Mouse (Mus musculus) E14TG2a.4 (cell line): ENCODE results near the gene Plppr5.

Source experiments
- H3K27me3 ChIP-seq: 2 replicates; pipeline ENCODE4 v1.6.1; 2014; ENCODE audit warnings: low read length, control low read depth; ENCODE audit not compliant: insufficient read depth
- H3K36me3 ChIP-seq: 2 replicates; pipeline ENCODE4 v1.6.1; 2014; ENCODE audit warnings: low read length, control low read depth; ENCODE audit not compliant: insufficient read depth
- H3K4me1 ChIP-seq: replicated peaks from 2 replicates; pipeline ENCODE4 v1.6.1; 2014; ENCODE audit warnings: low read depth, low read length, control low read depth
- H3K4me3 ChIP-seq: replicated peaks from 2 replicates; pipeline ENCODE4 v1.5.1; 2014; ENCODE audit warnings: mild to moderate bottlenecking, low read length
- H3K9me3 ChIP-seq: 2 replicates; pipeline ENCODE4 v1.6.1; 2014; ENCODE audit warnings: low read length, control low read depth
- CTCF ChIP-seq: conservative IDR thresholded peaks from 2 replicates; pipeline ENCODE4 v1.5.1; 2014; ENCODE audit warnings: low read length
- NANOG ChIP-seq: IDR thresholded peaks from 2 replicates; pipeline ENCODE4 v1.6.1; 2014; ENCODE audit warnings: borderline replicate concordance, low read length, mixed read lengths
- POU5F1 ChIP-seq: IDR thresholded peaks from 2 replicates; pipeline ENCODE4 v1.6.1; 2014; ENCODE audit warnings: low read length, borderline replicate concordance

Plppr5 gene

GRCm38 (mm10) chr3:117574529-117575252 lies at the start of gene Plppr5:
TSS of gene Plppr5 (plus strand) at chr3:117574836.
- TF ChIP-seq NANOG = no peak
- TF ChIP-seq CTCF = no peak
- no peak for TF ChIP-seq POU5F1
- peaks cover 5% of the 10 kb centered on the region; the same call in 1 of the 2 replicates for H3K4me1 ChIP-seq
- peak within 1 kb of the TSS; percentile 76 for H3K4me3 ChIP-seq
- H3K36me3 ChIP-seq = no peaks in the 10 kb centered on the region
- H3K27me3 ChIP-seq = peaks cover 53% of the 10 kb centered on the region
- H3K9me3 ChIP-seq = no peaks in the 10 kb centered on the region

GRCm38 (mm10) chr3:117549899-117550298 lies 24.7 kb upstream of the Plppr5 start:
- Histone ChIP-seq H3K4me3 (no peak overlapping the region), H3K9me3 (no peaks in the 10 kb centered on the region), H3K4me1 (no peaks in the 10 kb centered on the region), H3K36me3 (no peaks in the 10 kb centered on the region), H3K27me3 (no peaks in the 10 kb centered on the region)
- TF ChIP-seq CTCF (no peak), NANOG (no peak), POU5F1 (no peak)

DNA sequence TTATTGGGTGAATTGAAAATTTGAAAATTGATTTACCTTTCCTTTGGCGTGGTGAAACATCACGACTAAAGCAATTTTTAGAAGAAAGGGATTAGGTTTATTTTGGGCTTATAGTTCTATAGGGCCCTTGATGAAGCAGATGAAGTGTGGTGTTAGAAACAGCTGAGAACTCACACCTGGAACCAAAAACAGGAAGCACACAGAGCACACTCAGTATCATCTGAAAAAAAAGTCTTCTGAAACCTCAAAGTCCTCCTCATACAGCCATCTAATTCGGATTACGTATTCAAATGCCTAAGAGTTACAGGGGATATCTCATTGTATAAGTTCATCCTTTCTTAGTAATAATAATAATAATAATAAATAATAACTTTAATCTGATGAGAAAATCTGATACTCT lies 24.1 kb upstream of the Plppr5 start:
- Histone ChIP-seq H3K4me1 (no peaks in the 10 kb centered on the region), H3K27me3 (no peaks in the 10 kb centered on the region), H3K9me3 (no peaks in the 10 kb centered on the region), H3K4me3 (no peak overlapping the region), H3K36me3 (no peaks in the 10 kb centered on the region)
- TF ChIP-seq NANOG = no peak
- TF ChIP-seq CTCF = no peak
- TF ChIP-seq POU5F1 = no peak

- H3K9me3 ChIP-seq = no peaks in the 10 kb centered on the region; the same call in 1 of the 2 replicates
- no peaks in the 10 kb centered on the region for H3K27me3 ChIP-seq
- H3K4me1 ChIP-seq = no peaks in the 10 kb centered on the region
- H3K4me3 ChIP-seq = no peak overlapping the region
- TF ChIP-seq NANOG = no peak
- no peak for TF ChIP-seq CTCF
- no peak for TF ChIP-seq POU5F1
- H3K36me3 ChIP-seq = no peaks in the 10 kb centered on the region
Measured at GRCm38 (mm10) chr3:117556972-117557371, 17.7 kb upstream of the Plppr5 start.

GRCm38 (mm10) chr3:117575253-117575927 lies 754 bp downstream of the Plppr5 start:
- Histone ChIP-seq H3K9me3 (no peaks in the 10 kb centered on the region), H3K4me3 (peak overlapping the region; percentile 76), H3K27me3 (peaks cover 53% of the 10 kb centered on the region), H3K4me1 (peaks cover 5% of the 10 kb centered on the region; the same call in 1 of the 2 replicates), H3K36me3 (no peaks in the 10 kb centered on the region)
- TF ChIP-seq CTCF (no peak), NANOG (no peak), POU5F1 (no peak)

GRCm38 (mm10) chr3:117575928-117576254 lies 1.3 kb downstream of the Plppr5 start:
- no peaks in the 10 kb centered on the region for H3K36me3 ChIP-seq
- no peak for TF ChIP-seq NANOG
- TF ChIP-seq CTCF = no peak
- TF ChIP-seq POU5F1 = no peak
- peak overlapping the region; percentile 76 for H3K4me3 ChIP-seq
- H3K9me3 ChIP-seq = no peaks in the 10 kb centered on the region
- peaks cover 53% of the 10 kb centered on the region for H3K27me3 ChIP-seq
- H3K4me1 ChIP-seq = peaks cover 5% of the 10 kb centered on the region; the same call in 1 of the 2 replicates

DNA sequence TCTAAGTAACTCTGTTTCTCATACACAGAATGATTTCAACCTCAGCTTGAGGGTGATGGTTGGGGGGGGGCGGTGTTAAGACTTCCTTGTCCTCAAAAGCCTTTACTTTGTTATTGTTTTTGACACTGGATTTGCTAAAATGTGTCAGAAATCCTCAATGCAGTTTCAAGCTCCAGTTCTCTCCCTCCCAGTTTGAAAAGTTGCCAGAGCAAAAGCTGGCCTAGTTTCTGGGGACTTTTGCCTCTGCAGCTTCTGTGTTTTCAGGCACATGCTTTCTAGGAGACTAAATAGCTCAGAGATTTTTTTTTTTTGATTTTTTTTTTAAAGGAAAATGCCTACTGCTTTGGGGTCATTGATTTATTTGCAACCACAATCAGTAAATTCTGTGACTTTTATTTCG lies 2.7 kb downstream of the Plppr5 start:
- H3K4me3 ChIP-seq = no peak overlapping the region
- peaks cover 53% of the 10 kb centered on the region for H3K27me3 ChIP-seq
- H3K9me3 ChIP-seq = no peaks in the 10 kb centered on the region
- no peak for TF ChIP-seq CTCF
- H3K4me1 ChIP-seq = peaks cover 5% of the 10 kb centered on the region; the same call in 1 of the 2 replicates
- no peaks in the 10 kb centered on the region for H3K36me3 ChIP-seq

DNA sequence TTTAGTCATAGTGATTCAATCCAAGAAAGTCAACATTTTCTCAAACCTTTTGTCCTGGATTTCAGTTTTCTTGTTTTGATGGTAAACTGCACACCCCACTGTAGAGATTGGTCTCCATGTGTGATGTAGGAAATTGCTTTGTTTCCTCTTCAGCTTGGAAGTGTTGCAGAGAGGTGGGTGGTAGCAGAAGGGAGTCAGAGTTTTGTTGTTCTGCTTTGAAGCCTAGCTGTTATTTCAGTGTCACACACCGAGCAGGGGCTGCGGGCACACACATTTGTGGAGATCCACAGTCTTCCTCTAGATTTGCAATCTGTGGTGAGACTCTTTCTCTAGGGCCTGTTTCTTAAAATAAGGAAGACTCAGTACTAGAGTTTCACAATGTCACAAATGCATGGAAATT lies 8.0 kb downstream of the Plppr5 start:
- TF ChIP-seq POU5F1 = no peak
- no peak for TF ChIP-seq NANOG
- no peak for TF ChIP-seq CTCF
- Histone ChIP-seq H3K27me3 (peaks cover 7% of the 10 kb centered on the region), H3K9me3 (no peaks in the 10 kb centered on the region), H3K36me3 (no peaks in the 10 kb centered on the region), H3K4me3 (no peak overlapping the region), H3K4me1 (no peaks in the 10 kb centered on the region)
